Mouse (Mus musculus) kidney, postnatal 36 days (tissue): ENCODE measurements around the gene Psma1.

Experiments
- DNase-seq, 2 experiments: peaks; one replicate each; pipeline ENCODE4 v3.0.0; 2021 to 2022; ENCODE audit warnings: mixed read lengths in 2 of 2

The Psma1 gene

GRCm38 (mm10) chr7:114268446-114268845 is 7.5 kb downstream of the Psma1 start:
- DNase-seq = no peak

DNA sequence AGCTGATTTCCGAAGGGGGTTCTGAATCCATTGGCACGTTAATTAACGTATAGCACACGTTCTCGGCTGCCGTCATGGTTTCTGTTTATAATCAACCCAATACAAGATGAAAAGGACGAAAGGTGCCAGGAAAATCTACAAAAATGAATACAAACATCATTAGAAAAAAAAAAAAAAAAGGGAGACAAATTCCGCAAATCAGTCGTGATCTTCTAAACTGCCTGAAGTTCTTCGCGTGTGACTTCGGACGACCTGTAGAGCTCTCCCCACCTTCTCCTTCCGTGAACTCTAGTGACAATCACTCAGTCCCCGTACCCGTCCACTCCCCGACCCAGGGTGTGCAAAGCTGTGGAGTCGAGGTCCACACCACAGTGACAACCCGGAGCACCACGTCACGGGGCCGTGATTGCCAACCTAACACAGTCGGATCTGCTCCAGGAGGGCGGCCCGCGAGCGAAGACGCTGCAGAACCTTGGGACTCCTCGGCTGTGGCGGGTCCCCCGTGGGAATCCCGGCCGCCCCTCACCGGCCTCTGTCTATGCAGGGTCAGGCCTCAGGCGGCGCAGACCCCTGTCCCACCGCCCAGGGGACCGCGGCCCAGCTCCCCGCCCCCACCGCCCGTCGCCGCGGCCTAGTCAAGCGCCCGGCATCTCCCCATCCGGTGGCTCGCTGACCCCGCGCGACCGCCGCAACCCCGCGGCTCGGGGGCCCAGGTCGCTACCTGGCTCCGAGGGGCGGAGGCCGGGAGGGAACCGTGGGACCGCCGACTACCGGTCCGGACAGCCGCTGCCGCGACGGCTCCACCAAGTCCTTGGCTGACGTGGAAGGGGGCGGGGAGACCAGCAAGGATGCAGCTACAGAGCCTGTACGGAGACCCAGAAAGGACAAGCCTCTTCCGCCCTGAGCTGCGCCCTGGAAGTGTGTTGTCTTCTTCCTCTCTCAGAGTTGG is 21.8 kb downstream of the Psma1 start, which contains the start of gene Copb1:
Gene Copb1, minus strand, starts transcription at position 827 of the 949 bp plus-strand sequence.
- DNase-seq = peak; percentile 97

DNA sequence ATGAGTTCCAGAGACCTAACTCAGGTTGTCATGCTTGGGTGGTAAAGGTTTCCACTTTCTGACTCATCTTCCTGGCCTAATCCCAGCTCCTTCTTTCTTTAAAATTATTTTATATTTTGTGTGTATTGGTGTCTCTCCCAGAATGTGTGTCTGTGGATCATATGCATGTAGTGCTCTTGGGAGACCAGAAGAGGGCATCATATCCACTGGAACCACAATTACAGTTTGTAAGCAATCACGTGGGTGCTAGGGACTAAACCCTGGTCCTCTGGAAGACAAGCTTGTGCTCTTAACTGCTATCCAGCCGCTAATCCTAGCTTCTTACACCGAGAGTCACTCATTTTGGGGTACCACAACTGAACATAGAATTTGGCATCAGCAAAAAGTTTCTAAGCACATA is 24.2 kb downstream of the Psma1 start:
- DNase-seq = no peak

- no peak for DNase-seq
These were observed 41.9 kb downstream of the Psma1 start for GRCm38 (mm10) chr7:114233980-114234379.

DNA sequence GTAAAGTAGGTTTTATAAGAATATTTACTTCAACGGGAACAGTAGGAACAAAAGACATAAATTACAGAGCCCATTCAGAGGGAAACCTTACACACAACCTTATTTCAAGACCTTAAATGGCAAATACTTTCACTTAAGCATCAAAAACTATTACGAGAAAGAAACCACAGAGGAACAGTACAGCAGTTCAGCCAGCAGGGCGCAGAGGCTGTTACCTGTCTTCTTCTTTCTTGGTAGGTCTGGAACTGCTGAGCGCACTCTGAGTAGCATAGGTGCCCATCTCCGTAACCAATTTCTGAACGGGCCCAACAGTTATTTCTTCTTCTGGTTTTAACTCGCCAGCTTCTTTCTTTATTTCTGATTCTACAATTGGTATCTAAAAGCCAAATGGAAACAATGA is 42.9 kb downstream of the Psma1 start:
- DNase-seq = no peak

DNA sequence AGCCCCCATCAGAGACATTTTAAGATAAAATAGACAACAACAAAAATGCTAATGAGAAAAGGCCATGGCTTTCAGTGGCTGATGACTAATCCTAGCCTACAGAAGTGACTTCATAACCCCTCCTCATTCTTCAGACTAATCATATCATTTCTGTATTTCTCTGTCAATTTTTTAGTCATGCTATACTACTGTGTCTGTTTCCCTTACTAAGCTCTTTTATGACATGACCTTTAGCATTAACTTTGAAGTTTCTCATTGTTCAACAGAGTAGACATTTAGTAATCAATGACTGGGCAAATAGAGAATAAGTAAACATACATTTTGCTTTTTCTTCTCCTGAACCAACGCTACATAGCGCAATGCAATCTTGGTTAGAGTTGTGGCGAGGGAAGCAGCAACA is 44.1 kb downstream of the Psma1 start:
- DNase-seq = no peak

GRCm38 (mm10) chr7:114226521-114226920 is 49.4 kb downstream of the Psma1 start:
- DNase-seq = no peak

DNA sequence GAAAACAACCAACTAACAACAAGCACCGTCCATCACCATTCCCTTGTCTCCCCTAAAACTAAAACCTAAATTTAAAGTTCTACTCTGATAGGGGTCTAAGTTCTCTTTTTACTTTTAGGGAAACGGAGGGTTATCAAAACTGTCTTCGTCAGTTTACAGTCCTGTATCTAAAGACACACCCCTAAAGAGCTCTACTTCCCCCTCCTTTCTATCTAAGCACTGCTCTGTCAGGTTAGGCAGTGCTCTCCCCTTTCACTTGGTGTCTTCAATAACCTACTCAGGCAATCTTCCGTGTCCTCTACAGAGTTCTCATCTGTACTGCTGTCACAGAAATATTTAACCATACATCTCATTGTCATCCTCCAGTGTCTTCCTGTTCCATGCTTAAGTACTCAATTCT is 55.5 kb downstream of the Psma1 start:
- DNase-seq = no peak

GRCm38 (mm10) chr7:114216908-114217307 is 59.0 kb downstream of the Psma1 start:
- no peak for DNase-seq
